In genomic region chr16:28238019-28238868, GRCm38 (mm10) we compare ENCODE assay signal across 9 mouse cellular contexts.
DNase-seq lines count a peak whose midpoint lies in the region; ATAC-seq and TF ChIP-seq lines count a peak whose summit lies in the region.
"Had no signal": no experiment of that assay in that cellular context is flagged by ENCODE, and none has a peak within 500 bp of the region (broad histone marks: within the 10 kb centered on the region; RNA-seq: fewer than 3 reads in every experiment).

No protein-coding gene starts in this region.

- DNase-seq in heart, postnatal 0 days (ENCODE audit: low spot score): no peak
- peak; percentile 24 for DNase-seq in brain, embryonic 18.5 days (ENCODE audit: low read depth, low spot score)
- peak; percentile 9 to 29 for DNase-seq in layer of hippocampus, postnatal 25 days (ENCODE audit: extremely low spot score in 1 of 2, low spot score in 1 of 2)
- DNase-seq in right cerebral cortex, postnatal 14 days: peak; percentile 6
- DNase-seq in thymus, postnatal 4 days: no peak

- TF ChIP-seq EP300 in heart, postnatal 0 days (IDR thresholded peaks at IDR 0.05; ENCODE audit: low read depth): no peak

- H3K27ac ChIP-seq in heart, postnatal 0 days (ENCODE audit: low read depth): no peak overlapping the region
- no peak overlapping the region for H3K27ac ChIP-seq in heart, embryonic 12.5 days (ENCODE audit: poor library complexity, severe bottlenecking)
- no peak overlapping the region for H3K27ac ChIP-seq in forebrain, embryonic 15.5 days (replicated peaks)

- 42% methylated on average over 13 of the region's 13 CpGs for WGBS in heart, postnatal 0 days
- 61% methylated on average over 13 of the region's 13 CpGs for WGBS in heart, embryonic 12.5 days
- WGBS in forebrain, embryonic 15.5 days: 21% methylated on average over 13 of the region's 13 CpGs

- no peak overlapping the region for H3K4me3 ChIP-seq in heart, postnatal 0 days (ENCODE audit: low read depth, low read length)
- H3K4me3 ChIP-seq in heart, embryonic 12.5 days: no peak overlapping the region
- no peak overlapping the region for H3K4me3 ChIP-seq in forebrain, embryonic 15.5 days

- no peak overlapping the region for H3K9ac ChIP-seq in heart, postnatal 0 days (replicated peaks; ENCODE audit: low read depth, low read length)
- H3K9ac ChIP-seq in heart, embryonic 12.5 days: no peak overlapping the region
- no peak overlapping the region for H3K9ac ChIP-seq in forebrain, embryonic 15.5 days (replicated peaks)

- H3K36me3 ChIP-seq in heart, postnatal 0 days (replicated peaks; ENCODE audit: control insufficient read depth, insufficient read depth, low read length): no peaks in the 10 kb centered on the region
- H3K36me3 ChIP-seq in heart, embryonic 12.5 days: no peaks in the 10 kb centered on the region
- H3K36me3 ChIP-seq in forebrain, embryonic 15.5 days: no peaks in the 10 kb centered on the region

- no peak for ATAC-seq in heart, postnatal 0 days (ENCODE audit: insufficient read depth, low read depth)
- ATAC-seq in heart, embryonic 12.5 days (ENCODE audit: insufficient number of reproducible peaks, low FRiP score): no peak
- ATAC-seq in forebrain, embryonic 15.5 days (replicated peaks): peak; percentile 85
- no peak for ATAC-seq in erythroblast, adult 5-6 weeks (replicated peaks; ENCODE audit: low FRiP score, poor library complexity, severe bottlenecking)

- 0 out of 2 replicates have a peak, but pooled peaks cover 3% of the 10 kb centered on the region for H3K4me1 ChIP-seq in heart, postnatal 0 days (ENCODE audit: control insufficient read depth, insufficient read depth)
- H3K4me1 ChIP-seq in heart, embryonic 12.5 days (replicated peaks): no peaks in the 10 kb centered on the region
- H3K4me1 ChIP-seq in forebrain, embryonic 15.5 days: peaks cover 12% of the 10 kb centered on the region

- no peaks in the 10 kb centered on the region for H3K9me3 ChIP-seq in heart, postnatal 0 days (replicated peaks; ENCODE audit: control insufficient read depth, low read length)
- no peaks in the 10 kb centered on the region for H3K9me3 ChIP-seq in heart, embryonic 12.5 days (replicated peaks)
- H3K9me3 ChIP-seq in forebrain, embryonic 15.5 days: no peaks in the 10 kb centered on the region

- no peak for TF ChIP-seq CTCF in heart, postnatal 0 days (IDR thresholded peaks at IDR 0.05; ENCODE audit: low read depth)

- no peaks in the 10 kb centered on the region for H3K27me3 ChIP-seq in heart, postnatal 0 days (ENCODE audit: control insufficient read depth, insufficient read depth, low read length)
- H3K27me3 ChIP-seq in heart, embryonic 12.5 days (replicated peaks): no peaks in the 10 kb centered on the region
- no peaks in the 10 kb centered on the region for H3K27me3 ChIP-seq in forebrain, embryonic 15.5 days
- H3K27me3 ChIP-seq: CH12.LX had no signal

- 0 out of 2 replicates have a peak overlapping the region, but pooled peaks have one; percentile 13 for H3K4me2 ChIP-seq in heart, postnatal 0 days (ENCODE audit: low read depth, low read length)
- H3K4me2 ChIP-seq in heart, embryonic 12.5 days: no peak overlapping the region; the same call in 1 of the 2 replicates
- peak overlapping the region; percentile 6; the same call in 1 of the 2 replicates for H3K4me2 ChIP-seq in forebrain, embryonic 15.5 days (replicated peaks)

Comparison
In these comparisons a context has a peak if more than half of its experiments do, and no peak if none do; other contexts are left out.
1. DNase-seq: peak in brain, embryonic 18.5 days (single experiment), layer of hippocampus, postnatal 25 days (2 of 2) and right cerebral cortex, postnatal 14 days (single experiment); none in heart, postnatal 0 days (single experiment) and thymus, postnatal 4 days (single experiment).